Mouse (Mus musculus) midbrain, embryonic 12.5 days (tissue): Measurements from ENCODE around the gene Gm10401. TPM values are rescaled to one million over a fixed set of nuclear protein-coding genes. Genes with fewer than 3 reads are reported as not detected.

Experiments used
- polyA plus RNA-seq: library from polyadenylated mRNA; unstranded; fragments of >200 nt; fragmentation: Nextera tagmentation; extraction: Ambion mirVana; gene quantifications from 2 replicates; pipeline ENCODE4 v1.2.1, GENCODE M21; 2016

Gene Gm10401
- polyA plus RNA-seq, 1 experiment from 2014 or later, result 25.3 TPM

Other genes with a start within 250 kb of the Gm10401 start
- gene 4930519G04Rik, start 244.6 kb downstream of the Gm10401 start, polyA plus RNA-seq, result not detected in 2 replicates
- gene Gm9936, start 239.6 kb downstream of the Gm10401 start, polyA plus RNA-seq, result 0.47 and 0.71 TPM in 2 replicates
- 1.4 and 2.0 TPM in 2 replicates for gene Oasl2, start 201.4 kb downstream of the Gm10401 start, polyA plus RNA-seq
- gene Oasl1, start 175.1 kb downstream of the Gm10401 start, polyA plus RNA-seq, result 0.19 TPM in 1 of 2 replicates, not detected in the other
- gene 2210016L21Rik, start 156.1 kb downstream of the Gm10401 start, polyA plus RNA-seq, result 62.9 and 63.1 TPM in 2 replicates
- 0.05 and 0.07 TPM in 2 replicates for gene Hnf1a, start 127.2 kb downstream of the Gm10401 start, polyA plus RNA-seq
- gene Sppl3, start 87.2 kb downstream of the Gm10401 start, polyA plus RNA-seq, result 16.6 and 17.0 TPM in 2 replicates
- gene Acads, start 21.1 kb upstream of the Gm10401 start, polyA plus RNA-seq, result 38.1 and 38.5 TPM in 2 replicates
- gene Unc119b, start 36.7 kb upstream of the Gm10401 start, polyA plus RNA-seq, result 62.3 and 65.9 TPM in 2 replicates
- gene Mlec, start 59.9 kb upstream of the Gm10401 start, polyA plus RNA-seq, result 50.0 and 57.1 TPM in 2 replicates
- gene Cabp1, start 96.1 kb upstream of the Gm10401 start, polyA plus RNA-seq, result 2.3 and 3.6 TPM in 2 replicates
- 76.7 and 79.0 TPM in 2 replicates for gene Pop5, start 137.5 kb upstream of the Gm10401 start, polyA plus RNA-seq
- gene Rnf10, start 174.6 kb upstream of the Gm10401 start, polyA plus RNA-seq, result 196 and 208 TPM in 2 replicates
- 48.5 and 52.8 TPM in 2 replicates for gene Coq5, start 181.4 kb upstream of the Gm10401 start, polyA plus RNA-seq
- gene Dynll1, start 202.7 kb upstream of the Gm10401 start, polyA plus RNA-seq, result 1,312 and 1,433 TPM in 2 replicates
- gene Srsf9, start 228.9 kb upstream of the Gm10401 start, polyA plus RNA-seq, result 346 and 358 TPM in 2 replicates
- gene Gatc, start 242.9 kb upstream of the Gm10401 start, polyA plus RNA-seq, result 39.7 and 43.6 TPM in 2 replicates
- gene Triap1, start 242.9 kb upstream of the Gm10401 start, polyA plus RNA-seq, result 50.8 and 57.3 TPM in 2 replicates